ENCODE assay signal across 7 mouse cellular contexts in the genomic region with DNA sequence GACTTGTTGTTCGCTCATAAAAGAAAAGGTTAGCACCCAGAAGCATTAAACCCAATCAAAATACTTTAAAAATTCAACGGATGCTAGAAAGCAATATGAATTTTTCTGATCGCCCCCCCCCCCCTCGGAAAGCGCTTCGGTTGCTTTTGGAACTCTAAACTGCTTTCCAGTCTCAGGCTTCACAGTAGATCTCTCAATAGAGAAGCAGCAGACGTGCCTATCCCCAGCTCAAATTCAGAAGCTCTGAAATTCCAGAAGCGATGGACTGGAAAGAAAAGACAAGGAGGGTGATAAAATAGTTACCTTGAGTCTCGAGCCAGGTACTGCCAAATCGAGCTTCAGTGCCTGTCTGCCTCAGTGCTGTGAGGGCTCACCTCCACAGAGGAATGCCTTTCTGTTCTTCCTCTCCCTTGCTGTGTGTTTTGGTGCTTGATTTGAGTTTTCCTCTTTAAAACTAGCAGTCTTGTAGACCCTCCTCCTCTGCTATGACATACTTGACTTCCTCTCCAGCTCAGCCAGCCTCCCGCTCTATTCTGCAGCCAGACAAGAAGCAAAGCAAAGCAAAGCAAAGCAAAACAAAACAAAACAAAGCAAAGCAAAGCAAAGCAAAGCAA. TPM values are rescaled to one million over a fixed set of nuclear protein-coding genes. Genes with fewer than 3 reads are reported as not detected.
DNase-seq lines count a peak whose midpoint lies in the region; ATAC-seq and TF ChIP-seq lines count a peak whose summit lies in the region.

TSS of gene Kctd12b (minus strand) at position 610 of the 614 bp plus-strand sequence.

- H3K27ac ChIP-seq in intestine, embryonic 16.5 days (ENCODE audit: low read length): peak within 1 kb of the TSS; percentile 66
- H3K27ac ChIP-seq in lung, embryonic 14.5 days (ENCODE audit: low read depth): peak within 1 kb of the TSS; percentile 77
- H3K27ac ChIP-seq in neural tube, embryonic 15.5 days (replicated peaks): no peak within 1 kb of the TSS; the same call in 1 of the 2 replicates

- peak within 1 kb of the TSS; percentile 45; the same call in 1 of the 2 replicates for H3K9ac ChIP-seq in intestine, embryonic 16.5 days (ENCODE audit: low read depth, low read length)
- peak within 1 kb of the TSS; percentile 51 for H3K9ac ChIP-seq in lung, embryonic 14.5 days
- no peak within 1 kb of the TSS for H3K9ac ChIP-seq in neural tube, embryonic 15.5 days (replicated peaks)

- no peaks in the 10 kb centered on the region for H3K4me1 ChIP-seq in intestine, embryonic 16.5 days (ENCODE audit: control insufficient read depth, insufficient read depth, low read length)
- no peaks in the 10 kb centered on the region for H3K4me1 ChIP-seq in lung, embryonic 14.5 days (ENCODE audit: insufficient read depth)
- H3K4me1 ChIP-seq in neural tube, embryonic 15.5 days: no peaks in the 10 kb centered on the region

- H3K4me2 ChIP-seq in intestine, embryonic 16.5 days (ENCODE audit: low read depth, low read length): peak within 1 kb of the TSS; percentile 45
- H3K4me2 ChIP-seq in lung, embryonic 14.5 days: peak within 1 kb of the TSS; percentile 51
- H3K4me2 ChIP-seq in neural tube, embryonic 15.5 days: peak within 1 kb of the TSS; percentile 36

- TF ChIP-seq CTCF in lung, embryonic 14.5 days (IDR thresholded peaks at IDR 0.05; ENCODE audit: low read depth): no peak

- no peaks in the 10 kb centered on the region for H3K27me3 ChIP-seq in intestine, embryonic 16.5 days (replicated peaks; ENCODE audit: control insufficient read depth, insufficient read depth, low read length)
- H3K27me3 ChIP-seq in lung, embryonic 14.5 days (ENCODE audit: insufficient read depth, low read length): no peaks in the 10 kb centered on the region
- H3K27me3 ChIP-seq in neural tube, embryonic 15.5 days (replicated peaks): no peaks in the 10 kb centered on the region

- H3K36me3 ChIP-seq in intestine, embryonic 16.5 days (ENCODE audit: control insufficient read depth, insufficient read depth, low read length): no peaks in the 10 kb centered on the region
- H3K36me3 ChIP-seq in lung, embryonic 14.5 days (ENCODE audit: insufficient read depth): no peaks in the 10 kb centered on the region
- no peaks in the 10 kb centered on the region for H3K36me3 ChIP-seq in neural tube, embryonic 15.5 days

- WGBS in intestine, embryonic 16.5 days: 22% methylated on average over 11 of the region's 11 CpGs
- 14% methylated on average over 11 of the region's 11 CpGs for WGBS in lung, embryonic 14.5 days
- WGBS in neural tube, embryonic 15.5 days: 37% methylated on average over 11 of the region's 11 CpGs

- peak; percentile 3 for DNase-seq in R1 (ENCODE audit: low read depth, low spot score)
- peak; percentile 3 for DNase-seq in brain, adult 2 months (ENCODE audit: low read depth, low spot score)
- peak; percentile 47 to 49 for DNase-seq in heart, adult 18-20 months
- DNase-seq in lung, embryonic 14.5 days: peak; percentile 60
- DNase-seq in spleen, postnatal 14 days (ENCODE audit: low spot score in 2 of 2): no peak

- no peaks in the 10 kb centered on the region for H3K9me3 ChIP-seq in intestine, embryonic 16.5 days (ENCODE audit: control insufficient read depth, low read length)
- no peaks in the 10 kb centered on the region for H3K9me3 ChIP-seq in lung, embryonic 14.5 days (ENCODE audit: low read depth, low read length)
- H3K9me3 ChIP-seq in neural tube, embryonic 15.5 days (replicated peaks): no peaks in the 10 kb centered on the region

- peak; percentile 69 for ATAC-seq in intestine, embryonic 16.5 days
- ATAC-seq in lung, embryonic 14.5 days (ENCODE audit: insufficient read depth): peak; percentile 90
- no peak for ATAC-seq in neural tube, embryonic 15.5 days (ENCODE audit: low FRiP score)

- peak within 1 kb of the TSS; percentile 42 for H3K4me3 ChIP-seq in intestine, embryonic 16.5 days (ENCODE audit: low read length)
- peak within 1 kb of the TSS; percentile 38 for H3K4me3 ChIP-seq in lung, embryonic 14.5 days (ENCODE audit: low read depth, low read length)
- peak within 1 kb of the TSS; percentile 21 for H3K4me3 ChIP-seq in neural tube, embryonic 15.5 days (replicated peaks)

RNA-seq across cellular contexts. Expression of gene Kctd12b, which starts in this region (rescaled TPM):
- 1 to 10 TPM; 3.8 to 5.4 TPM for total RNA-seq in heart, adult 18-20 months (2021)
- polyA plus RNA-seq in intestine, embryonic 16.5 days (2015; fragmentation: Nextera tagmentation; extraction: Ambion mirVana): 4.3 TPM in 2 replicates
- polyA plus RNA-seq in lung, embryonic 14.5 days (2014; fragmentation: Nextera tagmentation; extraction: Ambion mirVana): 8.1 and 9.4 TPM in 2 replicates
- 2.6 and 3.7 TPM in 2 replicates for polyA plus RNA-seq in neural tube, embryonic 15.5 days (2015; fragmentation: Nextera tagmentation; extraction: Ambion mirVana)

Comparison
In these comparisons a context has a peak if more than half of its experiments do, and no peak if none do; other contexts are left out.
1. DNase-seq: peak in R1 (single experiment), brain, adult 2 months (single experiment), heart, adult 18-20 months (2 of 2) and lung, embryonic 14.5 days (single experiment); none in spleen, postnatal 14 days (0 of 2).
2. Peak in every context shown above with its lines, with median percentiles within 50 percentile points of each other: H3K4me2 ChIP-seq and H3K4me3 ChIP-seq.